Mouse (Mus musculus) cerebellum, adult 2 months (tissue): ENCODE measurements around the gene Prkag2. TPM values are rescaled to one million over a fixed set of nuclear protein-coding genes. Genes with fewer than 3 reads are reported as not detected.

Experiments used
- DNase-seq, 2 experiments: peaks; one replicate each; pipeline ENCODE4 v3.0.0; 2021
- H3K27ac ChIP-seq: fragments of 200-500 bp; 2 replicates; pipeline ENCODE4 v1.5.1; 2012; ENCODE audit warnings: low read length, control low read depth, inconsistent platforms; ENCODE audit not compliant: insufficient read depth
- H3K27me3 ChIP-seq: fragments of 200-500 bp; 2 replicates; pipeline ENCODE4 v1.6.1; 2012; ENCODE audit warnings: inconsistent platforms, mild to moderate bottlenecking, low read length, moderate library complexity; ENCODE audit not compliant: control insufficient read depth, insufficient read depth
- H3K4me1 ChIP-seq: fragments of 200-500 bp; 2 replicates; pipeline ENCODE4 v1.6.1; 2011; ENCODE audit warnings: low read length; ENCODE audit not compliant: control insufficient read depth, insufficient read depth
- H3K4me3 ChIP-seq: fragments of 200-500 bp; replicated peaks from 2 replicates; pipeline ENCODE3; 2011; ENCODE audit warnings: mild to moderate bottlenecking, low read depth, low read length, control low read depth; ENCODE audit not compliant: insufficient read depth
- CTCF ChIP-seq: fragments of 200-500 bp; IDR thresholded peaks from 2 replicates; pipeline ENCODE4 v1.5.1; 2011; ENCODE audit warnings: low read depth, mild to moderate bottlenecking, control low read depth, low read length, moderate library complexity, borderline replicate concordance; ENCODE audit not compliant: insufficient read depth
- POLR2A ChIP-seq: fragments of 200-500 bp; IDR thresholded peaks from 2 replicates; pipeline ENCODE4 v1.6.1; 2011; ENCODE audit warnings: low read length, control low read depth, borderline replicate concordance; ENCODE audit not compliant: insufficient read depth
- WGBS: fragments of 180-500 bp; shearing (Covaris S2); methylation state at CpG from one replicate; pipeline ENCODE4 v1.1.7; 2018; 5-methylcytosine and 5-hydroxymethylcytosine counted together
- polyA plus RNA-seq: library from polyadenylated mRNA; depleted of rRNA; stranded (reverse); fragments of >200 nt; gene quantifications from 2 replicates; pipeline ENCODE4 v1.2.3, GENCODE M21; 2012

The Prkag2 gene
- polyA plus RNA-seq, 1 experiment: 92.0 TPM

DNA sequence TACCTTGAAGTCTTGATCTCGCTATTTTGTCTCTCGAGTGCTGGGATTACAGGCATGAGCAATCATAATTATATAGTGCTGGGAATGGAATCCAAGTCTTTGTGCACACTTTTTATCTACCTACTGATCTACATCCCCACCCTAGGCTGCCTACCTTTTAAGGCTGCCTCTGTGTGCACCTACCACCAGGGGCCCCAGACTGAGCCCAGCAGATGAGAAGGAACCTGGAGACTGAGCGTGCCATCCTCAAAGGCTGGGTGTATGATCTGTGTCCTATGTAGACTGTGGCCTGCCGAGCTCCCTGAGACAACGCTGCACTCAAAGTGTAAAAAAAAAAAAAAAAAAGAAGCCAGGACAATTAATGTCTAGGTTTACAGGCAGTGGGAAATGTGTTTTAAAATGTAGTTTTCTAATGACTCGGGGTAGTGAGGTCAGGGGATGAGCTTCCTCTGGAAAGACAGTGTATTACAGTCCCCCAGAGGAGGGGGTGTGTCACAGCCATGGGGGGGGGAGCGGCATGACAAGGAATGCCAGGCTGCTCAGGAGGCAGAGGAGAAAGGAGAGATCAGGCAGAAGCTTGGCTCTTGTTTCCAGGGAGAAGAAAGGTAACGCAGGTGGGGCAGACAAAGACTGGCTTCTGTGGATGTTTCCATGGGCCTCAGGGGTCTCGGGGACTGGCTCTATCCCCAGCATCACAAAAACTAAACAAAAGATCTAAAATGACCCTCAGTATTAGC, 114.1 kb downstream of the Prkag2 start:
- DNase-seq: peak; percentile 50 to 57
- 17% methylated on average over 9 of the region's 9 CpGs for WGBS
- Histone ChIP-seq H3K27ac (peak overlapping the region; percentile 99), H3K4me3 (peak overlapping the region; percentile 56), H3K4me1 (peaks cover 55% of the 10 kb centered on the region), H3K27me3 (no peaks in the 10 kb centered on the region)
- TF ChIP-seq POLR2A: no peak
- 0 out of 2 replicates have a peak, but pooled peaks have one; percentile 2 for TF ChIP-seq CTCF

GRCm38 (mm10) chr5:24985434-24986176, 114.8 kb downstream of the Prkag2 start:
- peaks cover 53% of the 10 kb centered on the region for H3K4me1 ChIP-seq
- H3K4me3 ChIP-seq: peak overlapping the region; percentile 56
- H3K27me3 ChIP-seq: no peaks in the 10 kb centered on the region
- WGBS: 34% methylated on average over 11 of the region's 11 CpGs
- peak; percentile 77 to 81 for DNase-seq
- peak overlapping the region; percentile 99 for H3K27ac ChIP-seq
- TF ChIP-seq CTCF (no peak), POLR2A (peak; percentile 40; the same call in 1 of the 2 replicates)

DNA sequence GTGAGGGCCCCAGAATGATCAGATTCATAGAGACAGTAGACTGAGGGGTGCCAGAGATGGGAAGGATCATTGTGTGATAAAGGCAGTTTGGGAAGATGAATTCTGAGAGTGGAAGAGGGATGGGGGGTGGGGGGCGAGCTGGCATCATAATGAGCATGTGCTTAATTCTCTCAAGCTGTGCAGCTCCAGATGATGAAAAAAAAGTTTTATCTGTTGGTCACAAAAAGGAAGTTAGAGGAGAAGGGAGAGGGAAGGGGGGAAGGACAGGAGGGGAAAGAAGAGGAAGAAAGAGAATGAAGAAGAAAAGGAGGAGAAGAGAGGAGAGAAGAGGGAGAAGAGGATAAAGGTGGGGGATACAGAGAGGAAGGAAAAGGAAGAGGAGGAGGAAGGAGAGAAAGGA, 116.3 kb downstream of the Prkag2 start:
- Histone ChIP-seq H3K27me3 (no peaks in the 10 kb centered on the region), H3K4me1 (peaks cover 42% of the 10 kb centered on the region), H3K4me3 (no peak overlapping the region), H3K27ac (peak overlapping the region; percentile 99; the same call in 1 of the 2 replicates)
- no peak for TF ChIP-seq POLR2A
- TF ChIP-seq CTCF: no peak
- WGBS: 86% methylated on average over 1 of the region's 1 CpGs
- no peak for DNase-seq

DNA sequence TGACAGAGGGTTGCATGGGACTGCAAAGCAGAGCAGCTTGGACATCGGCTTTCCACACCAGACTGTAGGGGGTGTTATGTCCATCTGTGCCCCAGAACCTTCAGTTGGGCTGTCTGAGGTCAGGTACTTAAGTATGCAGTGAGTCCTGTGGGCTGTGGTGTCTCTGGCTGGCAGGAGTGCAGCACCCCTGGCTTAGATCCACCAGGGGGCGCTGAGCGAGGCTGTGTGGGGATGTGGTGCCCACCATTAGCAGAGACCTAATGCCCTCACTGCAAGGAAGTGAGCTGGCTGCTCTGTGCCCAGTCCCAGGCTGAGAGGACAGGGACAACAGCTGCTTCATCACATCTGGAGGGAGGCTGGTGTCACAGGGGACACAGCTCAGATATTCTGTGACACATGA, 116.9 kb downstream of the Prkag2 start:
- H3K27me3 ChIP-seq: no peaks in the 10 kb centered on the region
- peaks cover 42% of the 10 kb centered on the region for H3K4me1 ChIP-seq
- H3K27ac ChIP-seq: no peak overlapping the region
- WGBS: 6% methylated on average over 3 of the region's 3 CpGs
- peak; percentile 58; the same call in 1 of the 2 replicates for TF ChIP-seq CTCF
- TF ChIP-seq POLR2A: no peak
- peak; percentile 47 to 61 for DNase-seq
- H3K4me3 ChIP-seq: no peak overlapping the region

- no peak overlapping the region for H3K27ac ChIP-seq
Measured at GRCm38 (mm10) chr5:24982258-24982657, 118.2 kb downstream of the Prkag2 start.

GRCm38 (mm10) chr5:24981765-24982164, 118.7 kb downstream of the Prkag2 start:
- no peak overlapping the region for H3K27ac ChIP-seq
- WGBS: 17% methylated on average over 6 of the region's 6 CpGs
- no peaks in the 10 kb centered on the region for H3K27me3 ChIP-seq
- no peak for TF ChIP-seq CTCF
- no peak for TF ChIP-seq POLR2A
- DNase-seq: peak in 1 of 2 experiments; percentile 46
- no peak overlapping the region for H3K4me3 ChIP-seq
- H3K4me1 ChIP-seq: peaks cover 40% of the 10 kb centered on the region

More at GRCm38 (mm10) chr5:24982258-24982657, 118.2 kb downstream of the Prkag2 start:
- 80% methylated on average over 3 of the region's 3 CpGs for WGBS
- H3K4me1 ChIP-seq: peaks cover 42% of the 10 kb centered on the region
- no peak overlapping the region for H3K4me3 ChIP-seq
- TF ChIP-seq POLR2A (no peak), CTCF (no peak)
- DNase-seq: no peak
- no peaks in the 10 kb centered on the region for H3K27me3 ChIP-seq

DNA sequence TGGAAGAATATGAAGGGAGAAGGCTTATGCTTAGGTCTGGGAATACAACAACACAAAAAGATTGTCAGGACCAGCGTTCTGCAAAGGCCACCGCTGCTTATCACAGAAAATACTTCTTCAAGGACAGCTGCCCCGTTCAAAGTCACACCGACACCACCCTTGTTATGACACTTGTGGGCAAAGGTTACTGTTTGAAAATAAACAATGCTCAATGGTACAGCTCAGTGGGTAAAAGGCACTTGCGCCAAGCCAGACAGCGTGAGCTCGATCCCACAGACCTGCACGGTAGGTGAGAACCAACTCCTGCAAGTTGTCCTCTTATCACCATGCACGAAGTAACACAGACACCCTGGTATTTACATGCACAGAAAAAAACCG, 120.5 kb downstream of the Prkag2 start:
- Histone ChIP-seq H3K27me3 (no peaks in the 10 kb centered on the region), H3K4me1 (peaks cover 26% of the 10 kb centered on the region), H3K27ac (no peak overlapping the region), H3K4me3 (no peak overlapping the region)
- no peak for DNase-seq
- 90% methylated on average over 10 of the region's 10 CpGs for WGBS
- no peak for TF ChIP-seq CTCF
- TF ChIP-seq POLR2A: no peak
